Mouse (Mus musculus) G1E (cell line): Measurements from ENCODE around the gene Cfap46.

Experiments used
- CTCF ChIP-seq: IDR thresholded peaks from 2 replicates; pipeline ENCODE4 v1.5.1; 2012; ENCODE audit warnings: low read depth, low read length, inconsistent platforms, mixed read lengths
- GATA1 ChIP-seq: IDR thresholded peaks from 2 replicates; pipeline ENCODE4 v1.6.1; 2012; ENCODE audit warnings: borderline replicate concordance, low read length, inconsistent platforms, mixed read lengths
- TAL1 ChIP-seq: conservative IDR thresholded peaks from 2 replicates; pipeline ENCODE4 v1.6.1; 2012; ENCODE audit warnings: low read depth, low read length, inconsistent platforms, mixed read lengths

DNA sequence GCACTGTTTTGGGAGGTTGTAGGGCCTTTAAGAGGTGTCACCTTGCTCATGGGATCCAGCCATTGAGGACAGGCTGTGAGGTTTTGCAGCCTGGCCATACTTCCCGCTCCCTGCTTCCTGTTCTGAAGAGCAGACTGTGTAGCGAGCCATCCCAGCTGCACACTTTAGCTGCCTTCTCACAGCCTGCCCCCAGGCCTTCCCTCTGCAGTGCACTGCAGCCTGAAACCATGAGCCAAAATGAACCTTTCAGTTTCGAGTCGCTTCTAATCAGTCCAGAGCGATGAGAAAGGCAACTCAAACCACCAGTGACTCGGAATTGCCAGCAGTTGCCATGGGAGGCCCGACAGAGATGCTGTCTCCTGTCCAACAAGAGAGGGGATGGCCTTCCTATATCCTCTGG, 33.9 kb downstream of the Cfap46 start:
- no peak for TF ChIP-seq TAL1
- TF ChIP-seq CTCF, result no peak
- TF ChIP-seq GATA1, result no peak
